Mouse (Mus musculus) stomach, postnatal 0 days (tissue): ENCODE data around the gene Gpc4.

Source experiments
- CTCF ChIP-seq: IDR thresholded peaks from 2 replicates; pipeline ENCODE4 v1.5.1; 2016; ENCODE audit warnings: antibody characterized with exemption, low read depth, mild to moderate bottlenecking, moderate library complexity
- EP300 ChIP-seq: optimal IDR thresholded peaks from 2 replicates; pipeline ENCODE3; 2016; ENCODE audit warnings: antibody characterized with exemption

DNA sequence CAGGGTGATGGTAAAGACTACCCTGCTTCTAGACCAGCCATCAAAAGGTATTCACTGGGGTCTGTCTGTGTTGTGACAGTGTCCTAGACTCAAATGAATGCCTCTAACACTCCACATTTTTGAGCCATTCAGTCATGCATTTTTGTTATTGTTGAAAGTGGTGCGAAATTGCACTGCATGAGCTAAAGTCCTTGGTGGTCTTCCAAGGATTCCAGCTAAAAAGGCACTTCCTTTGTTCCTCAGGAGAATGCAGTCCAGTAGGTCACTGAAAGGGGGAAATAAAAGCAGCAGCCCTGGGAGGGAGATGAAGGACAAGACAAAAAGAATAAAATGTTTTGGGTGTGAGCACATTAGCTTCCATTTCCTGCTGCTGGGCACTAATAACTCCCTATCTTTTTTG is 2.8 kb downstream of the Gpc4 start:
- TF ChIP-seq EP300 (no peak), CTCF (no peak)
